Mouse (Mus musculus): ENCODE results near the gene Atox1. TPM values are rescaled to one million over a fixed set of nuclear protein-coding genes. Genes with fewer than 3 reads are reported as not detected.
A peak's percentile ranks its signal among the peaks of the same experiment; 100 is the strongest.

Gene Atox1
- total and polyA plus RNA-seq, 3 experiments, result 258 to 365 TPM; not detected in 1

DNA sequence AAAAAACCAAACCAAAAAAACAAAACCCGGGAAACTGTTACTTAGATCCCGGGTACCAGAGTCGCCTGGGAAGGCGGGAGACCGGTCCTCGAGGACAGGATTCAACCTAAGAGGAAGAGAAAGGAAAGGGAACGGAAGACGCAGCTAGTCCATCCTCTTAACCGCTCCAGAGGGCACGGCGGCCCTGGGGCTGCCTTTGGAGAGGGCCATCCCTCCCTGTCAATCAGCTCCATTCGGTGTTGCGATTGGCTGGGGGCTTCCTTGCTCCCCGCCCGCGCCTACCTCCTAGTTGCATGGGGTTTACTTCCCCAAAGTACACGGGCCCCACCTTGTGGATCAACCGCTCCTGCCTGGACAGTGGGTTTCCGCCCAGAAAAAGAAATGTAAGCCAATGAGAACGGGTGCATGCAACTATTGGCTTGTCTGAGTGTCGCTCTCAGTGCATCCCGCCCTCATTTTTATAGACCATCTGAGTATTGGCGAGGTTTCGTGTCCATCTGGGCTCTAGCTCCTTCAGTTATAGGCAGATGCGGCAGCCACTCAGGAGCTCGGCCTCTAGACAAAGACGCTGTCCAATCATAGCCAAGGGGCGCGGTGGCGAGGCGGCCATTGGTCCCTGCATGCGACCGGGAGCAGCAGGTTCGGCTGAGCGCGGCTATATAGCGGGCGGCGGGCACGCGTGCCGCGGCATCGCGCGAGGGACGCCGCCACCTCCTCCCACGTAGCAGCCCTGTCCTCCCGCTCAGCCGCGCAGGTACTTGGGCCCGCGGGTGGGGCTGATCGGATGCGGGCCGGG lies 8.2 kb upstream of the Atox1 start, which contains the start of gene G3bp1:
TSS of gene G3bp1 (plus strand) at position 638 of the 796 bp plus-strand sequence.
- H3K4me1 ChIP-seq (ENCODE audit: control insufficient read depth in 1 of 2, insufficient read depth in 2 of 2, low read length in 2 of 2), result peaks cover 5 to 20% of the 10 kb centered on the region in 2 experiments
- no peaks in the 10 kb centered on the region for H3K27me3 ChIP-seq (ENCODE audit: control insufficient read depth in 1 of 2, insufficient read depth in 2 of 2, low read length in 2 of 2)
- TF ChIP-seq NELFE (IDR thresholded peaks at IDR 0.05; ENCODE audit: low read depth, low read length) (peak; percentile 99), SIN3A (IDR thresholded peaks at IDR 0.05; ENCODE audit: low read length) (peak; percentile 79), MAFK (IDR thresholded peaks at IDR 0.05; ENCODE audit: borderline replicate concordance, low read depth, low read length) (no peak), ZKSCAN1 (IDR thresholded peaks at IDR 0.05; ENCODE audit: low read depth, low read length) (no peak), MXI1 (IDR thresholded peaks at IDR 0.05; ENCODE audit: low read depth, low read length) (peak; percentile 96), RCOR1 (IDR thresholded peaks at IDR 0.05; ENCODE audit: low read depth, low read length) (0 out of 2 replicates have a peak, but pooled peaks have one; percentile 21), E2F4 (IDR thresholded peaks at IDR 0.05; ENCODE audit: borderline replicate concordance, low read depth, low read length) (peak; percentile 59; the same call in 1 of the 2 replicates), ETS1 (IDR thresholded peaks at IDR 0.05; ENCODE audit: low read depth, low read length) (peak; percentile 43; the same call in 1 of the 2 replicates), MYB (IDR thresholded peaks at IDR 0.05; ENCODE audit: low read depth, low read length) (no peak), ELF1 (IDR thresholded peaks at IDR 0.05; ENCODE audit: low read depth, low read length) (peak; percentile 78; the same call in 1 of the 2 replicates), CHD2 (IDR thresholded peaks at IDR 0.05; ENCODE audit: low read length) (peak; percentile 95), NRF1 (IDR thresholded peaks at IDR 0.05; ENCODE audit: insufficient read depth, low read depth, low read length, poor library complexity, severe bottlenecking) (peak; percentile 51; the same call in 1 of the 2 replicates), BHLHE40 (IDR thresholded peaks at IDR 0.05; ENCODE audit: borderline replicate concordance, low read depth, low read length) (0 out of 2 replicates have a peak, but pooled peaks have one; percentile 21), ZMIZ1 (IDR thresholded peaks at IDR 0.05; ENCODE audit: low read depth, low read length) (peak; percentile 99), GATA1 (IDR thresholded peaks at IDR 0.05; ENCODE audit: low read depth, low read length) (no peak), KAT2A (conservative IDR thresholded peaks at IDR 0.05; ENCODE audit: low read depth, low read length) (peak; percentile 90), UBTF (IDR thresholded peaks at IDR 0.05; ENCODE audit: borderline replicate concordance, insufficient read depth, low read depth, low read length) (peak; percentile 73; the same call in 1 of the 2 replicates), SMC3 (IDR thresholded peaks at IDR 0.05; ENCODE audit: low read depth, low read length) (no peak), TCF12 (IDR thresholded peaks at IDR 0.05; ENCODE audit: low read depth, low read length) (peak; percentile 76), EP300 (IDR thresholded peaks at IDR 0.05; ENCODE audit: low read depth in 1 of 2, low read length in 2 of 2) (peak in 1 of 2 experiments; percentile 22; a peak in 1 of 4 replicates), HCFC1 (IDR thresholded peaks at IDR 0.05; ENCODE audit: low read depth, low read length) (peak; percentile 85), POLR2AphosphoS5 (IDR thresholded peaks at IDR 0.05; ENCODE audit: borderline replicate concordance, low read depth, low read length) (peak; percentile 98), MEF2A (IDR thresholded peaks at IDR 0.05; ENCODE audit: extremely low read depth, insufficient replicate concordance, low read depth, low read length, poor library complexity, severe bottlenecking) (no peak), USF1 (IDR thresholded peaks at IDR 0.05; ENCODE audit: low read depth, low read length) (no peak), ZNF384 (IDR thresholded peaks at IDR 0.05; ENCODE audit: low read depth, low read length) (0 out of 2 replicates have a peak, but pooled peaks have one; percentile 5), MAZ (IDR thresholded peaks at IDR 0.05; ENCODE audit: low read depth, low read length) (no peak), MYC (IDR thresholded peaks at IDR 0.05; ENCODE audit: low read depth, low read length) (peak; percentile 92), POLR2AphosphoS2 (IDR thresholded peaks at IDR 0.05; ENCODE audit: low read length) (peak; percentile 89), MAX (IDR thresholded peaks at IDR 0.05; ENCODE audit: low read length) (peak; percentile 94), ZC3H11A (IDR thresholded peaks at IDR 0.05; ENCODE audit: low read depth, low read length) (no peak), TBP (IDR thresholded peaks at IDR 0.05; ENCODE audit: low read depth, low read length) (peak; percentile 98), POLR2A (IDR thresholded peaks at IDR 0.05; ENCODE audit: control insufficient read depth in 1 of 2, insufficient read depth in 1 of 2, low read depth in 1 of 2, low read length in 2 of 2, poor library complexity in 1 of 2) (peak; percentile 88 to 99)
- peak within 1 kb of the TSS; percentile 63 to 75 for H3K4me3 ChIP-seq (ENCODE audit: control insufficient read depth in 1 of 2, insufficient read depth in 1 of 2, low read depth in 2 of 2, low read length in 2 of 2)
- peaks cover 19 to 34% of the 10 kb centered on the region in 2 experiments for H3K36me3 ChIP-seq (ENCODE audit: control insufficient read depth in 1 of 2, insufficient read depth in 2 of 2, low read length in 2 of 2)
- DNase-seq (ENCODE audit: low read depth, low spot score), result peak; percentile 100
- peak within 1 kb of the TSS; percentile 95 for H3K27ac ChIP-seq (ENCODE audit: control insufficient read depth, low read depth, low read length)
- H3K9me3 ChIP-seq (replicated peaks; ENCODE audit: insufficient read depth, low read length), result no peaks in the 10 kb centered on the region
- H3K79me2 ChIP-seq (ENCODE audit: control insufficient read depth, insufficient read depth, low read length, poor library complexity), result peaks cover 57% of the 10 kb centered on the region
- peak within 1 kb of the TSS; percentile 92 for H3K9ac ChIP-seq (ENCODE audit: control insufficient read depth, low read depth, low read length, poor library complexity, severe bottlenecking)

Data from MEL (cell line).